24 mouse cellular contexts compared by ENCODE assay signal in genomic region chr5:121017699-121018098, GRCm38 (mm10). TPM values are rescaled to one million over a fixed set of nuclear protein-coding genes. Genes with fewer than 3 reads are reported as not detected.
DNase-seq lines count a peak whose midpoint lies in the region; ATAC-seq lines count a peak whose summit lies in the region.
"Had no signal": no experiment of that assay in that cellular context is flagged by ENCODE, and none has a peak within 500 bp of the region (broad histone marks: within the 10 kb centered on the region; RNA-seq: fewer than 3 reads in every experiment).

No protein-coding gene starts in this region.

- no peak overlapping the region for H3K27ac ChIP-seq in hindbrain, embryonic 12.5 days
- no peak overlapping the region for H3K27ac ChIP-seq in hindbrain, embryonic 10.5 days
- H3K27ac ChIP-seq in midbrain, embryonic 13.5 days: no peak overlapping the region
- no peak overlapping the region for H3K27ac ChIP-seq in midbrain, embryonic 10.5 days (replicated peaks)

- no peak overlapping the region for H3K4me3 ChIP-seq in hindbrain, embryonic 12.5 days
- no peak overlapping the region for H3K4me3 ChIP-seq in hindbrain, embryonic 10.5 days
- no peak overlapping the region for H3K4me3 ChIP-seq in midbrain, embryonic 13.5 days (replicated peaks)
- H3K4me3 ChIP-seq in midbrain, embryonic 10.5 days: no peak overlapping the region

- H3K9ac ChIP-seq in hindbrain, embryonic 12.5 days: no peak overlapping the region
- 0 out of 2 replicates have a peak overlapping the region, but pooled peaks have one; percentile 10 for H3K9ac ChIP-seq in midbrain, embryonic 13.5 days (replicated peaks)

- no peaks in the 10 kb centered on the region for H3K27me3 ChIP-seq in hindbrain, embryonic 12.5 days
- no peaks in the 10 kb centered on the region for H3K27me3 ChIP-seq in hindbrain, embryonic 10.5 days (ENCODE audit: insufficient read depth, poor library complexity, severe bottlenecking)
- H3K27me3 ChIP-seq in midbrain, embryonic 13.5 days: no peaks in the 10 kb centered on the region
- no peaks in the 10 kb centered on the region for H3K27me3 ChIP-seq in midbrain, embryonic 10.5 days (ENCODE audit: low read depth, poor library complexity, severe bottlenecking)

- ATAC-seq in hindbrain, embryonic 12.5 days (ENCODE audit: low FRiP score): 0 out of 2 replicates have a peak, but pooled peaks have one; percentile 24
- ATAC-seq in midbrain, embryonic 13.5 days: no peak
- ATAC-seq: activated CD4-positive, CD25-positive, alpha-beta regulatory T cell, adult 4 months; CD4-positive, CD25-positive, alpha-beta regulatory T cell, adult 4 months; Patski had no signal

- H3K4me2 ChIP-seq in hindbrain, embryonic 12.5 days (replicated peaks): no peak overlapping the region
- no peak overlapping the region for H3K4me2 ChIP-seq in midbrain, embryonic 13.5 days (replicated peaks)

- DNase-seq in heart, adult 11 months: peak; percentile 59
- DNase-seq in heart, postnatal 36 days: no peak
- no peak for DNase-seq in hindbrain, embryonic 10.5 days (ENCODE audit: low spot score)
- DNase-seq in midbrain, embryonic 10.5 days (ENCODE audit: low spot score): no peak
- peak; percentile 67 for DNase-seq in retina, postnatal 1 day
- DNase-seq in retina, embryonic 14.5 days (ENCODE audit: low spot score): no peak
- DNase-seq: adrenal gland, adult 2 months; adrenal gland, adult 8-10 months; adrenal gland, postnatal 10 days; adrenal gland, postnatal 14 days; adrenal gland, postnatal 25 days; adrenal gland, postnatal 36 days; B cell, adult 2 months; cerebellum, adult 11 months; cerebellum, adult 11-12 months had no signal

- 70% methylated on average over 5 of the region's 5 CpGs for WGBS in hindbrain, embryonic 12.5 days
- WGBS in hindbrain, embryonic 10.5 days: 77% methylated on average over 5 of the region's 5 CpGs
- WGBS in midbrain, embryonic 13.5 days: 72% methylated on average over 5 of the region's 5 CpGs
- 74% methylated on average over 5 of the region's 5 CpGs for WGBS in midbrain, embryonic 10.5 days

- H3K9me3 ChIP-seq in hindbrain, embryonic 12.5 days (replicated peaks): no peaks in the 10 kb centered on the region
- H3K9me3 ChIP-seq in hindbrain, embryonic 10.5 days: no peaks in the 10 kb centered on the region
- H3K9me3 ChIP-seq in midbrain, embryonic 13.5 days: peaks cover 5% of the 10 kb centered on the region; the same call in 1 of the 2 replicates
- H3K9me3 ChIP-seq in midbrain, embryonic 10.5 days (replicated peaks): no peaks in the 10 kb centered on the region
- H3K9me3 ChIP-seq: G1E had no signal

- peaks cover 17% of the 10 kb centered on the region; the same call in 1 of the 2 replicates for H3K4me1 ChIP-seq in hindbrain, embryonic 12.5 days
- peaks cover 7% of the 10 kb centered on the region; the same call in 1 of the 2 replicates for H3K4me1 ChIP-seq in hindbrain, embryonic 10.5 days (replicated peaks)
- H3K4me1 ChIP-seq in midbrain, embryonic 13.5 days (replicated peaks): peaks cover 12% of the 10 kb centered on the region
- H3K4me1 ChIP-seq in midbrain, embryonic 10.5 days: peaks cover 5% of the 10 kb centered on the region; the same call in 1 of the 2 replicates

- H3K36me3 ChIP-seq in hindbrain, embryonic 12.5 days: no peaks in the 10 kb centered on the region
- no peaks in the 10 kb centered on the region for H3K36me3 ChIP-seq in hindbrain, embryonic 10.5 days
- H3K36me3 ChIP-seq in midbrain, embryonic 13.5 days: no peaks in the 10 kb centered on the region
- no peaks in the 10 kb centered on the region for H3K36me3 ChIP-seq in midbrain, embryonic 10.5 days
- H3K36me3 ChIP-seq: G1E had no signal

- intact Hi-C loops in heart, postnatal 36 days (cut with DNase I): no loop called here

RNA-seq across cellular contexts. Expression of gene Rph3a, which starts 7.8 kb away (rescaled TPM):
- total RNA-seq in heart, postnatal 36 days (2021): not detected
- polyA plus RNA-seq in hindbrain, embryonic 12.5 days (2016; fragmentation: Nextera tagmentation; extraction: Ambion mirVana): 6.7 and 8.8 TPM in 2 replicates
- polyA plus RNA-seq in hindbrain, embryonic 10.5 days (2016; fragmentation: Nextera tagmentation; extraction: Ambion mirVana): 0.30 and 2.2 TPM in 2 replicates
- 8.4 and 9.1 TPM in 2 replicates for polyA plus RNA-seq in midbrain, embryonic 13.5 days (2015; fragmentation: Nextera tagmentation; extraction: Ambion mirVana)
- polyA plus RNA-seq in midbrain, embryonic 10.5 days (2016; fragmentation: Nextera tagmentation; extraction: Ambion mirVana): 0.10 and 0.47 TPM in 2 replicates
- total RNA-seq: CH12.LX, G1E, MEL had no signal
- polyA plus RNA-seq: activated CD4-positive, CD25-positive, alpha-beta regulatory T cell, adult 4 months; C2C12; CD4-positive, CD25-positive, alpha-beta regulatory T cell, adult 4 months; G1E; Patski had no signal

Comparison
In these comparisons a context has a peak if more than half of its experiments do, and no peak if none do; other contexts are left out.
1. DNase-seq: peak in heart, adult 11 months (single experiment) and retina, postnatal 1 day (single experiment); none in heart, postnatal 36 days (0 of 2), hindbrain, embryonic 10.5 days (single experiment), midbrain, embryonic 10.5 days (single experiment) and retina, embryonic 14.5 days (single experiment).